Mouse (Mus musculus): ENCODE measurements at regions not wholly inside any gene's neighbourhood (a gene's known extent, or its start where the extent isn't known, plus 50 kb on each side); places are given as distances from the start of the nearest gene placed in this dataset.

DNA sequence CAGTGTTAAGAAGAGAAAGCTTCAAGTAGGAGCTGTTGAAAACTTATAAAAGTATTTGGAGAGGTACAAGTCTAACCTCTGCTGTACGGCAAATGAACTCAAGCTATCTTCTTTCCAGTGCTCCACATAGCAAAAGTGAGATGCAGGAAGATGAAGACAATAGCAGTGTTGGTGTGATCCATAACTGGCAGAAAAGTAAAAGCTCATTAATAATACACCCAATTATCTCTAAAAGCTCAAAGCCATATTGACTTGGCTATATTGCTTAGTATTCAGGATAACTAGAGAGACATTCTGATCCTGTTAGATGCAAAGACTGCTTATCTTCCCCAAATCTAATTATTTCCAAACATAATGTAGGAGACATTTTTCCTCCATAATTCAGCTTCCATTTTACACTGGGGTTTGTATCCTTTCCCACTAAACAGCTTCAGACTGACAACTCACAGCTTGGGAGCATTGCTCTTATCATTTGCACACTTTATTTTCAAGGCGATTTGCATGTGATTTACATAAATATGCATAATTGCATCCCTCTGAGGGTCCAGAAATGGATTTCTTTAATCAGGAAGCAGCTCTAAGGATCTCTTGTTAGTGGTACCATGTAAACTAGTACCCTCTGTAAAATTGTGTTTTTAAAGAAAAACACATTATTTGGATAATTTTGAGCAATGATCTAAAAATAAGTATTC lies 248.5 kb upstream of the Pom121l12 start:
- DNase-seq (ENCODE audit: low spot score in 2 of 2), result peak in 1 of 2 experiments; percentile 1
- intact Hi-C loops (cut with DNase I), result no loop called here

DNA sequence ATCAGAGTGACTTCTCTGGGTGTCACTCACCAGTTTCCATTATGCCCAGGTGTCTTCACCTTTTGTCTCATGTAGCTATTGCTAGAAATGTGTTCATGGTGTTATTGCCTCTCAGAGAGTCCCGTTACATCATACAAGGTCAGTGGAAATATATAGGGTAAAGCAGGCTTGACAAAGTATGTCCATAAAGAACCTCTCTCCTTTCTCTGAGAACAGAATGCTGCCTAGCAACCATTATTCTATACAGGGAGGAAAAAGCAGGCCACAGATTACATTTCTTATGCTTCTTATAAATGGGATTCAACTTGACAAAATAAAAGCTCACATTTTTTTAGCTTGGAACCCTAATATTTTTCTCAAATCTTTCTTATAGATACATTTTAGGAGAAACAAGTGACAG lies 220.6 kb upstream of the Pom121l12 start:
- intact Hi-C loops (cut with DNase I), result no loop called here
- no peak for DNase-seq (ENCODE audit: low spot score in 2 of 2)

DNA sequence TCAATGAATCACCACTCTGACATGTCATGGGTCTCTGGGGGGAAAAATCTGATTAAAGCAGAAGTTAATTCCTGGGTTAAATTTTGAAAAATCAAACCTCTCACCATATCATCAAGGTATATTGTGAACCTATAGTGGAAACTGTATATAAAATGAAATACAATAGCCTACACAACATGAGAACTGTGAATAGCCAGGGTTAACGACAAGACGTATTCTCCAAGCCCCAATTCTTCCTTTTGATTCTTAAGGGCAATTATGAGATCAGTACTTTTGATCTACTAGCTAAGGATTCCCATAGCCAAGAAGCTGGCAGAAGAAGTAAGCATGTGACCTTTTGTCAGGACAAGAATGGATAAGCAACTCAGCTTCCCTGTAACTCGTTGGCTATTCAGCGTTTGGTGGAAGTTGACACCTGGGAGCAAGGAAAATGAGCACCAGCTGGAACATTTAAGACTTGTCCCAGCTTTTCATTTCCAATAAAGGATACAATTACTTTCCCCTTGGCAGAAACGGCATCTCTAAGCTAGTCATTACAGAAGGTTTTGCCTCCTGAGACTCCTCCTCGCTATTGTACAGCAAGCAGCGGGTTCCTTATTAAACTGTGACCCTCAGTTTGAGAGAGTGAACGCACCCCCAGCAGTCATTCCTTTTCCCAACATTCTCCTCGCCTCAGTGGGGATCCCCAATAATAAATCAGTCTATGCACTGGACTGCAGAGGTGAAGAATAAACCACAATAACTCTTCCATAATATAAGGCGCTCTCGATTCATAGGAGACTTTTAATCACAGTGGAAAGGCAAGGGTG lies 219.1 kb upstream of the Pom121l12 start:
- no peak for DNase-seq (ENCODE audit: low spot score in 2 of 2)
- intact Hi-C loops (cut with DNase I), result no loop called here

DNA sequence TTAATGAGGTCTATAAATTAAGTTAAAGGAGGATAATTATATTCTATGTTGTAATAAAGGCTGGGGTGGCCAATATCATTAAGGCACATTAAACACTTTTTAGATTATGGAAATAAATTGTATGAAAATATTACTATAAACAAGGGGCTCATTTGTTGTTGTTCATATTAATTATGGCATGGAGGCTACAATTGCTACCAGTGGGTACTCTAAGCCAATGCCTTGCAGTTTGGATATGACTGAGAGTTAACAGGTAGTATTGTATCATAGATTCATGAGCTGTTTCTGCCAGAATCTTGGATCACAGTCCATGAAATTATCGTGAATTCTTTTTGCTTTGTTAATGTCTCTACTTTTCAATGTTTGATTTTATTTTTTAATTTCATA lies 218.5 kb upstream of the Pom121l12 start:
- no peak for DNase-seq (ENCODE audit: low spot score in 2 of 2)
- intact Hi-C loops (cut with DNase I), result no loop called here

DNA sequence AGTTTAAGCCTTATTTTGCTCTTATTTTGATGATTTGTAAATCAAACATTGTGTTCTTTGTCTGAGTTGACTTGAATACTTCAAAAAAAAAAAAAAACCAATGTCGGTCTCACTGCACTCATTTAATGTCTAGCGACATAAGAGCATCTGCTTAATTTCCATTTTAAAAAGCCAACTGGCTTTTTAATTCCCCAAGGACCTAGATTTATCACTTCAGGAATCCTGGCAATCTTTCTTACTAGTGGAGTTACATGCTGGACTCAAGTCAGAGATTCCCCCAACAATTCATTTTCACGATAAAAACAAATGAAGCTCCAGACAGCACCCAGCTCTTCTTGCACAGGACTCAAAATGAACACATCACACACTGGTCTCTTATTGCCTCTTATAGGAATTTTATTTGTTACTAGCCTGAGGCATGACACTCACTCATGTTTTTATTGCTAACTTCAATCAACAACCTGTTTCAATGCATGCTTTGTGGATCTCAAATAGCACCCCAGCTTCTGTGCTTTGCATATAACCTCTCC lies 212.0 kb upstream of the Pom121l12 start:
- intact Hi-C loops (cut with DNase I), result no loop called here
- DNase-seq (ENCODE audit: low spot score in 2 of 2), result no peak

DNA sequence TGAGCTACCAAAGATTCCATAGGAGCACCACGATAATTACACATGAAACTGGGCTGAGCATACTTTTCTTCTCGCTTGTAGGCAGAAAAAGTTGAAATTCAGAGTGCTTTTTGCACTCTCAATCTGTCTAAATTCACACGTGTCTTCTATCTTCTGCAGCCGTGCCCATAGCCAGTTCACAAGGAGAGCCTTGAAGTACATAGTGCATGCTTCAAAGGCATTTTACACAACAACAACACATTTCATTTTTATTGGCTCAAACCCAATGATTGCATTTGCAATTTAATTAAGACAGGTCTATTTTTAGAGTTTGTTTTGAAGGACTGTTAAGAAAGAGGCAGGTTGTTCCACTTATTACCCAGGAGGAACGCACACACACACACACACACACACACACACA lies 211.4 kb upstream of the Pom121l12 start:
- no peak for DNase-seq (ENCODE audit: low spot score in 2 of 2)
- intact Hi-C loops (cut with DNase I), result no loop called here

All from left cerebral cortex, postnatal 25 days (tissue).